Mouse (Mus musculus): ENCODE measurements around the gene Rnf187. TPM values are rescaled to one million over a fixed set of nuclear protein-coding genes. Genes with fewer than 3 reads are reported as not detected.

Gene Rnf187
- total and polyA plus RNA-seq, 3 experiments: 185 to 195 (median 188) TPM

DNA sequence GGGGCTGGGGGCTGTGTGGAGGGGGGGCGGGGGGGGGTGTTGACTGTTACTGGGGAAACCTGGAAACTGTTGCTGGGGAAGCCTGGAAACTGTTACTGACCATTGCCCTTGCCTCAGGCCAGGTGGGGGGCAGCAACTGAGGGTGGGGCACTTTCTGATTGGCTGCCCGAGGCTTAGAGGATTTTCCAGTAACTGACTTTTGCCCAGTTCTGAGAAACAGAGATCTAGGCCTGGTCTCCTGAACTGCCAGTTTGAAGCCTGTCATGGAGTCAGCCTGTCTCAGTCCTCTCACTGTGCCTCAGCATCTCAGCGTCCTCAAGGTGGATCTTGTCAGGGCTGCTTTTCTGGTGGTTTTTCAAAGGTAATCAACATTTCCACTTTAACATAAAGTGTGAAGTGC lies 35.7 kb upstream of the Rnf187 start:
- DNase-seq (ENCODE audit: extremely low read depth): no peak
- H3K36me3 ChIP-seq (replicated peaks in 1 of 2; ENCODE audit: control insufficient read depth in 1 of 2, insufficient read depth in 1 of 2, low read length in 1 of 2): peaks cover 16 to 52% of the 10 kb centered on the region in 2 experiments
- H3K9ac ChIP-seq (ENCODE audit: insufficient read depth, low read depth): no peak overlapping the region; the same call in 1 of the 2 replicates
- no peak overlapping the region for H3K4me2 ChIP-seq (ENCODE audit: insufficient read depth, low read depth, poor library complexity, severe bottlenecking)
- no peak for TF ChIP-seq GABPA (IDR thresholded peaks at IDR 0.05; ENCODE audit: insufficient replicate concordance, low read depth, low read length)
- no peak for TF ChIP-seq MAX (IDR thresholded peaks at IDR 0.05; ENCODE audit: low read length)
- TF ChIP-seq MAFK (IDR thresholded peaks at IDR 0.05; ENCODE audit: insufficient replicate concordance, low read length): no peak
- no peak for TF ChIP-seq HCFC1 (IDR thresholded peaks at IDR 0.05; ENCODE audit: low read depth, low read length)
- TF ChIP-seq BHLHE40 (IDR thresholded peaks at IDR 0.05; ENCODE audit: low read depth, low read length): no peak
- TF ChIP-seq ZNF384 (IDR thresholded peaks at IDR 0.05; ENCODE audit: low read depth, low read length): no peak
- no peak for TF ChIP-seq POLR2A (IDR thresholded peaks at IDR 0.05; ENCODE audit: low read depth, low read length)
- no peak for TF ChIP-seq CTCF (conservative IDR thresholded peaks at IDR 0.05 in 1 of 2, IDR thresholded peaks at IDR 0.05 in 1 of 2; ENCODE audit: low read depth in 2 of 2, low read length in 2 of 2)
- no peak overlapping the region for H3K27ac ChIP-seq (ENCODE audit: insufficient read depth, low read depth)
- peaks cover 46% of the 10 kb centered on the region for H3K79me2 ChIP-seq (replicated peaks; ENCODE audit: control insufficient read depth, extremely low read depth, insufficient read depth, poor library complexity, severe bottlenecking)
- in situ Hi-C loops (cut with MboI; ENCODE audit: low pct_ligation_motif_present, low pct_unique_long_range_greater_than_20kb, low sequenced_read_pairs): no loop called here
- H3K4me3 ChIP-seq (replicated peaks in 1 of 3; ENCODE audit: low read depth in 2 of 3, low read length in 2 of 3, poor library complexity in 1 of 3): no peak overlapping the region
- no peaks in the 10 kb centered on the region for H3K27me3 ChIP-seq (replicated peaks)
- no peaks in the 10 kb centered on the region for H3K9me3 ChIP-seq (replicated peaks; ENCODE audit: low read length)
- dilution Hi-C loops (cut with MboI; ENCODE audit: extremely low pct_ligation_motif_present, extremely low pct_unique_long_range_greater_than_20kb, low sequenced_read_pairs): no loop called here
- peaks cover 14 to 68% of the 10 kb centered on the region in 2 experiments for H3K4me1 ChIP-seq (ENCODE audit: control insufficient read depth in 1 of 2, insufficient read depth in 2 of 2)

DNA sequence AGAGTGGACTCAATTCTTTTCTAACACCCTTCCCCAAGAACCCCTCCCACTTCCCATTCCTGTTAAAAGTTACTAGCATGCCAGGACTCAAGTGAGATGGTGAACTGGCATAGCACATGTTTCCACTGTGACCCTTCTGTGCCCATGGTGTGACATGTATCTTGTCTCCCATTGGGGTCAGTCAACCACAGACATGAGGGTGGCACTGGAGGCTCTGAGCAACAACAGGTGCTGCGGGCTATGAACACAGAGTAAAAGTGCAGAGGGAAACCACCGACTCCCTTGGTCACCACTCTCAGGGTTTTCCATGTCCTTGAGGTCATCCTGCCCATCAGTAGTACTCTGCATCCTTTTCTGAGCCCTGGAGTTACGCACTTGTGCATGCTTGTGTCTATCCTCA lies 33.1 kb upstream of the Rnf187 start:
- peak; percentile 39 for DNase-seq (ENCODE audit: extremely low read depth)
- peaks cover 28 to 69% of the 10 kb centered on the region in 2 experiments for H3K36me3 ChIP-seq (replicated peaks in 1 of 2; ENCODE audit: control insufficient read depth in 1 of 2, insufficient read depth in 1 of 2, low read length in 1 of 2)
- peak overlapping the region; percentile 37; the same call in 1 of the 2 replicates for H3K27ac ChIP-seq (ENCODE audit: insufficient read depth, low read depth)
- peak overlapping the region; percentile 29; the same call in 1 of the 2 replicates for H3K4me2 ChIP-seq (ENCODE audit: insufficient read depth, low read depth, poor library complexity, severe bottlenecking)
- H3K9ac ChIP-seq (ENCODE audit: insufficient read depth, low read depth): no peak overlapping the region
- dilution Hi-C loops (cut with MboI; ENCODE audit: extremely low pct_ligation_motif_present, extremely low pct_unique_long_range_greater_than_20kb, low sequenced_read_pairs) (no loop called here), in situ Hi-C loops (cut with MboI; ENCODE audit: low pct_ligation_motif_present, low pct_unique_long_range_greater_than_20kb, low sequenced_read_pairs) (no loop called here)
- peaks cover 22% of the 10 kb centered on the region for H3K79me2 ChIP-seq (replicated peaks; ENCODE audit: control insufficient read depth, extremely low read depth, insufficient read depth, poor library complexity, severe bottlenecking)
- H3K4me3 ChIP-seq (replicated peaks in 1 of 3; ENCODE audit: low read depth in 2 of 3, low read length in 2 of 3, poor library complexity in 1 of 3): no peak overlapping the region
- no peaks in the 10 kb centered on the region for H3K9me3 ChIP-seq (replicated peaks; ENCODE audit: low read length)
- no peaks in the 10 kb centered on the region for H3K27me3 ChIP-seq (replicated peaks)
- peaks cover 14 to 78% of the 10 kb centered on the region in 2 experiments for H3K4me1 ChIP-seq (ENCODE audit: control insufficient read depth in 1 of 2, insufficient read depth in 2 of 2)
- TF ChIP-seq MXI1 (IDR thresholded peaks at IDR 0.05; ENCODE audit: low read depth, low read length): 0 out of 2 replicates have a peak, but pooled peaks have one; percentile 37
- no peak for TF ChIP-seq NRF1 (IDR thresholded peaks at IDR 0.05; ENCODE audit: low read depth, low read length)
- TF ChIP-seq PAX5 (IDR thresholded peaks at IDR 0.05; ENCODE audit: low read length): no peak
- TF ChIP-seq JUN (IDR thresholded peaks at IDR 0.05; ENCODE audit: insufficient read depth, low read depth, low read length): no peak
- no peak for TF ChIP-seq JUND (conservative IDR thresholded peaks at IDR 0.05; ENCODE audit: low read depth, low read length)
- TF ChIP-seq MAFK (IDR thresholded peaks at IDR 0.05; ENCODE audit: insufficient replicate concordance, low read length): no peak
- TF ChIP-seq SIN3A (IDR thresholded peaks at IDR 0.05; ENCODE audit: low read length): no peak
- TF ChIP-seq SMC3 (IDR thresholded peaks at IDR 0.05; ENCODE audit: low read depth, low read length): no peak
- TF ChIP-seq ZKSCAN1 (IDR thresholded peaks at IDR 0.05; ENCODE audit: borderline replicate concordance, low read depth, low read length): no peak
- no peak for TF ChIP-seq RAD21 (IDR thresholded peaks at IDR 0.05; ENCODE audit: low read depth, low read length)
- TF ChIP-seq ETS1 (conservative IDR thresholded peaks at IDR 0.05; ENCODE audit: low read depth, low read length): peak; percentile 50; the same call in 1 of the 2 replicates
- TF ChIP-seq TBP (conservative IDR thresholded peaks at IDR 0.05; ENCODE audit: low read depth, low read length): no peak
- TF ChIP-seq CHD2 (IDR thresholded peaks at IDR 0.05; ENCODE audit: low read length): no peak
- TF ChIP-seq UBTF (IDR thresholded peaks at IDR 0.05; ENCODE audit: low read depth, low read length): no peak
- no peak for TF ChIP-seq CTCF (conservative IDR thresholded peaks at IDR 0.05 in 1 of 2, IDR thresholded peaks at IDR 0.05 in 1 of 2; ENCODE audit: low read depth in 2 of 2, low read length in 2 of 2)
- TF ChIP-seq KAT2A (IDR thresholded peaks at IDR 0.05; ENCODE audit: insufficient replicate concordance, low read length): no peak
- 0 out of 2 replicates have a peak, but pooled peaks have one; percentile 13 for TF ChIP-seq MEF2A (IDR thresholded peaks at IDR 0.05; ENCODE audit: borderline replicate concordance, low read depth, low read length)
- no peak for TF ChIP-seq ELF1 (IDR thresholded peaks at IDR 0.05; ENCODE audit: low read depth, low read length)
- no peak for TF ChIP-seq ZNF384 (IDR thresholded peaks at IDR 0.05; ENCODE audit: low read depth, low read length)
- no peak for TF ChIP-seq MYC (IDR thresholded peaks at IDR 0.05; ENCODE audit: low read depth, low read length)
- no peak for TF ChIP-seq USF2 (conservative IDR thresholded peaks at IDR 0.05; ENCODE audit: low read depth, low read length)
- peak; percentile 57 for TF ChIP-seq EP300 (IDR thresholded peaks at IDR 0.05; ENCODE audit: low read length)
- TF ChIP-seq ZMIZ1 (IDR thresholded peaks at IDR 0.05; ENCODE audit: low read depth, low read length): no peak
- TF ChIP-seq CHD1 (IDR thresholded peaks at IDR 0.05; ENCODE audit: low read depth, low read length): no peak
- TF ChIP-seq MAX (IDR thresholded peaks at IDR 0.05; ENCODE audit: low read length): 0 out of 2 replicates have a peak, but pooled peaks have one; percentile 56
- no peak for TF ChIP-seq RCOR1 (conservative IDR thresholded peaks at IDR 0.05; ENCODE audit: low read depth, low read length)
- TF ChIP-seq BHLHE40 (IDR thresholded peaks at IDR 0.05; ENCODE audit: low read depth, low read length): peak; percentile 65
- 0 out of 2 replicates have a peak, but pooled peaks have one; percentile 46 for TF ChIP-seq IRF4 (IDR thresholded peaks at IDR 0.05; ENCODE audit: low read depth, low read length)
- TF ChIP-seq E2F4 (IDR thresholded peaks at IDR 0.05; ENCODE audit: insufficient replicate concordance, low read depth, low read length): no peak
- no peak for TF ChIP-seq GABPA (IDR thresholded peaks at IDR 0.05; ENCODE audit: insufficient replicate concordance, low read depth, low read length)
